Mouse (Mus musculus) limb, embryonic 14.5 days (tissue): ENCODE measurements around the gene Guca1a. TPM values are rescaled to one million over a fixed set of nuclear protein-coding genes. Genes with fewer than 3 reads are reported as not detected.
"Not testable (repeated sequence)": the region's sequence is repeated elsewhere in the genome, so short reads cannot be mapped to it uniquely, and the experiment has no call there.

Source experiments
- ATAC-seq: fragments of 200-750 bp; cut with Nextera tagmentation; 2 replicates; pipeline ENCODE4 v1.8.0; 2017; ENCODE audit warnings: low read depth, moderate number of reproducible peaks, moderate TSS enrichment; ENCODE audit not compliant: low FRiP score
- DNase-seq: peaks from one replicate; pipeline ENCODE4 v3.0.0-alpha.2; 2015; ENCODE audit warnings: low spot score
- H3K27ac ChIP-seq: fragments of 300-500 bp; sonication (generic); replicated peaks from 2 replicates; pipeline ENCODE4 v1.5.1; 2014; ENCODE audit warnings: low read depth, mild to moderate bottlenecking, low read length, moderate library complexity, mixed read lengths
- H3K27me3 ChIP-seq: fragments of 300-500 bp; sonication (generic); 2 replicates; pipeline ENCODE4 v1.6.1; 2014; ENCODE audit warnings: low read length, mixed read lengths; ENCODE audit not compliant: control insufficient read depth, insufficient read depth
- H3K36me3 ChIP-seq: fragments of 300-500 bp; sonication (generic); 2 replicates; pipeline ENCODE4 v1.6.1; 2014; ENCODE audit warnings: mild to moderate bottlenecking, low read length, moderate library complexity, mixed read lengths; ENCODE audit not compliant: control insufficient read depth, insufficient read depth
- H3K4me1 ChIP-seq: fragments of 300-500 bp; sonication (generic); 2 replicates; pipeline ENCODE4 v1.6.1; 2014; ENCODE audit warnings: antibody characterized with exemption, low read length, mixed read lengths; ENCODE audit not compliant: control insufficient read depth, insufficient read depth
- H3K4me2 ChIP-seq: fragments of 300-500 bp; sonication (generic); replicated peaks from 2 replicates; pipeline ENCODE4 v1.6.1; 2014; ENCODE audit warnings: low read depth, mild to moderate bottlenecking, low read length, moderate library complexity; ENCODE audit not compliant: severe bottlenecking
- H3K4me3 ChIP-seq: fragments of 300-500 bp; sonication (generic); replicated peaks from 2 replicates; pipeline ENCODE4 v1.5.1; 2014; ENCODE audit warnings: low read length
- H3K9ac ChIP-seq: fragments of 300-500 bp; sonication (generic); 2 replicates; pipeline ENCODE4 v1.6.1; 2014; ENCODE audit warnings: mild to moderate bottlenecking, low read depth, low read length, moderate library complexity; ENCODE audit not compliant: severe bottlenecking
- H3K9me3 ChIP-seq: fragments of 300-500 bp; sonication (generic); 2 replicates; pipeline ENCODE4 v1.6.1; 2016; ENCODE audit warnings: low read length; ENCODE audit not compliant: control insufficient read depth
- POLR2A ChIP-seq: fragments of 200-500 bp; IDR thresholded peaks from 2 replicates; pipeline ENCODE4 v1.8.0; 2012; ENCODE audit warnings: inconsistent platforms, mild to moderate bottlenecking, moderate library complexity, borderline replicate concordance; ENCODE audit not compliant: insufficient read depth, insufficient read length; ENCODE audit errors: extremely low read depth
- WGBS: fragments of 180-500 bp; shearing (Covaris S2); extraction: QIAGEN DNeasy Blood & Tissue Kit; methylation state at CpG from one replicate; pipeline ENCODE4 v1.1.7; 2014; 5-methylcytosine and 5-hydroxymethylcytosine counted together
- polyA plus RNA-seq, 2 experiments: library from polyadenylated mRNA; depleted of rRNA in 1 of 2; stranded (reverse) in 1 of 2; unstranded in 1 of 2; fragments of >200 nt; fragmentation: Nextera tagmentation in 1 of 2; extraction: Ambion mirVana in 1 of 2; gene quantifications; 2 replicates each; pipeline versions ENCODE4 v1.2.1 to v1.2.3; 2012 to 2014

Guca1a gene
- polyA plus RNA-seq, 2 experiments = 3.9 to 6.4 TPM

DNA sequence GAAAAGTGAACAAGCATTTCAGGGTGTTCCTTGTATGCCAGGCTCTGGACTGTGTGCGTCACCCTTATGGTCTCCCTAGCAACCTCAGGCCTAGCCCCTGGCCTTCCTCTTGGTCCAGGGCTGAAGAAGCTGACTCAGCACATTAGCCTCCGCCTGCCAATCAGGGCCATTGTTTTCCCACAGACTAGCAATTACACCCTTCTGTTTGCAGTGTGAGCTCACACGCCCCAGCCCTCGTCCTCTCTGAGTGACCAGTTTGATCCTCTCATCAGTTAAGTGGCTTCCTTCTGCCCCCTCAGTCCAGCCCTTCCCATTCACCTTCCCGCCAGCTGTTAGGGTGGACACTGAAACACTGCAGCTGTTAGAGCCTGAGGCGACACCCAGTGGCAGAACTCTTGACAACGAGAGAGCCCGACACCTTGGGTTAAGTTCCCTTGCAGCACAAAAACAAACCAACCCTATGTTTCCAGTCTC is 28.5 kb upstream of the Guca1a start:
- Histone ChIP-seq H3K4me2 (peak overlapping the region; percentile 29; the same call in 1 of the 2 replicates), H3K36me3 (no peaks in the 10 kb centered on the region), H3K4me3 (no peak overlapping the region), H3K9me3 (no peaks in the 10 kb centered on the region), H3K4me1 (no peaks in the 10 kb centered on the region), H3K9ac (no peak overlapping the region), H3K27me3 (no peaks in the 10 kb centered on the region), H3K27ac (no peak overlapping the region)
- DNase-seq (peak; percentile 44), ATAC-seq (peak; percentile 70)
- TF ChIP-seq POLR2A = no peak
- WGBS = 21% methylated on average over 8 of the region's 8 CpGs

DNA sequence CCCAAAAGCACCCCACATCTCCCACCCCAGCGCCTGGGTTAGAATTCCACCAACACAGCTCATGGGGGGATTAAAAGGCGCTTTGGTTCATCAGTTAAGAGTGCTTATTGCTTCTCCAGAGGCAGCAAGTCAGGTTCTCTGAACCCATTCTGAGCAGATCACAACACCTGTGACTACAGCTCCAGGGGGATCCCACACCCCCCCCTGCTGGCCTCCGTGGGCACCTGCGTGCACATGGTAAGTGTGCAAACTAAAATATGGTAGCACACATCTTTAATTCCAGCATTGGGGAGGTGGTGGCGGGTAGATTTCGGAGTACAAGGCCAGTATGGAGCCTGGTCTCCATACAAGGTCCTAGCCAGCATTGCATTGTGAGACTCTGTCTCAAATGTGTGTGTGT is 26.9 kb upstream of the Guca1a start:
- Histone ChIP-seq H3K9me3 (no peaks in the 10 kb centered on the region), H3K27ac (no peak overlapping the region), H3K36me3 (no peaks in the 10 kb centered on the region), H3K9ac (no peak overlapping the region), H3K4me3 (no peak overlapping the region), H3K4me2 (no peak overlapping the region), H3K27me3 (no peaks in the 10 kb centered on the region), H3K4me1 (no peaks in the 10 kb centered on the region)
- DNase-seq (no peak), ATAC-seq (no peak)
- no peak for TF ChIP-seq POLR2A
- 66% methylated on average over 6 of the region's 6 CpGs for WGBS

DNA sequence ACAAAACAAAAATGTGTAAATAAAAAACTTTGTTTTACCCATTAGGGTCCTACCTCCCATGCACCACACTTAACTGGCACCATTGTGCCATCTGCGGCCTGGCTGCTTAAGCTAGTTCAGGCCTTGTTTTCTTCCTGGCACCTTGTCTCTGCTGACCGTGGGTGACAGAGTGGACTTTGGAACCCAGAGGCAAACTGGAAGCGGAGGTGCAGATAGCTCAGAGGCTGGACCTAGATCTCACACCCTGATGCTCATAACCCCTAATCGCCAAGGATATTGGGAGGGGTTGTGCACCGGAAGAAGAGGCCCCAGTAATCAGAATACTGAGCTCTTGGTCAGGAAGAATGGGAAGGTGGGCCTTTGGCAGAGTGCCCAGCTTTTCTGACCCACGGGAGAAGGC is 23.8 kb upstream of the Guca1a start:
- no peaks in the 10 kb centered on the region for H3K4me1 ChIP-seq
- no peak overlapping the region for H3K4me2 ChIP-seq
- H3K27ac ChIP-seq = no peak overlapping the region
- H3K4me3 ChIP-seq = no peak overlapping the region
- ATAC-seq = no peak
- H3K9ac ChIP-seq = no peak overlapping the region
- no peaks in the 10 kb centered on the region for H3K27me3 ChIP-seq
- no peak for TF ChIP-seq POLR2A
- no peaks in the 10 kb centered on the region for H3K36me3 ChIP-seq
- WGBS = 81% methylated on average over 6 of the region's 6 CpGs
- no peaks in the 10 kb centered on the region for H3K9me3 ChIP-seq
- no peak for DNase-seq

DNA sequence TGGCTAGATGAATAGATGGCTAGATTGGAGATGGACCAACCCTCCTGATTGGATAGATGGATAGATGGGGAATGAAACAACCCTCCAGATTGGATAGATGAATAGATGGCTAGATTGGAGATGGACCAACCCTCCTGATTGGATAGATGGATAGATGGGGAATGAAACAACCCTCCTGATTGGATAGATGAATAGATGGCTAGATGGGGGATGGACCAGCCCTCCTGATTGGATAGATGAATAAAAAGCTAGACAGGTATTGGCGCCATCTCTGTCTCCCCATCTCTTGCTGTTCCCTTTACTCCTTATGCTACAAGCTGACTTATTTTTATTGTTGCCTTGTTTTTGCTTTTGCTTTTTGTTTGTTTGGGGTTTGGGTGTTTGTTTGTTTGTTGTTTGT is 22.2 kb upstream of the Guca1a start:
- H3K27me3 ChIP-seq, H3K9ac ChIP-seq, H3K4me3 ChIP-seq, ATAC-seq, H3K27ac ChIP-seq, H3K36me3 ChIP-seq, H3K4me2 ChIP-seq, DNase-seq, H3K9me3 ChIP-seq, H3K4me1 ChIP-seq: not testable (repeated sequence)
- WGBS = 94% methylated on average over 1 of the region's 1 CpGs

DNA sequence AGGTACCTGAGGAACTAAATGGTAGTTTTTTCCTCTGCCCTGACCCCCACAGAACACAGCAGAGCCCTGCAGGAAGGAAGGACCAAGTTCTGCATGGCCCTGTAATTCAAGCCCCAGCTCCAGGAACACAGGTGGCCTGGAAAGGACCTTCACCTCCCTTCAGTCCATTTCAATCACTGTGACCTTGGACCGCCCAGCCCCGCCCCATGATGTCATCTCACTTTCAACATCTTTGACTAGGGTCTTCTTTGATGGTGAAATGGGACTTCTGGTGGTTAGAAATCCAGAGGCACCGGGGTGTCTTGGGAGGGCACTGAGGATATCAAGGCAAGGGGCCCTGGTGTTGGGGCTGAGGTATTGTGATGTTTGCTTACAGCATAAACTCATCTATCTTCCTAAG is 21.2 kb upstream of the Guca1a start:
- H3K27me3 ChIP-seq = no peaks in the 10 kb centered on the region
- TF ChIP-seq POLR2A = no peak
- no peak overlapping the region for H3K27ac ChIP-seq
- no peaks in the 10 kb centered on the region for H3K4me1 ChIP-seq
- no peak for DNase-seq
- 74% methylated on average over 3 of the region's 3 CpGs for WGBS
- H3K9ac ChIP-seq = no peak overlapping the region
- H3K36me3 ChIP-seq = no peaks in the 10 kb centered on the region
- no peak for ATAC-seq
- H3K4me2 ChIP-seq = no peak overlapping the region
- no peaks in the 10 kb centered on the region for H3K9me3 ChIP-seq
- no peak overlapping the region for H3K4me3 ChIP-seq

DNA sequence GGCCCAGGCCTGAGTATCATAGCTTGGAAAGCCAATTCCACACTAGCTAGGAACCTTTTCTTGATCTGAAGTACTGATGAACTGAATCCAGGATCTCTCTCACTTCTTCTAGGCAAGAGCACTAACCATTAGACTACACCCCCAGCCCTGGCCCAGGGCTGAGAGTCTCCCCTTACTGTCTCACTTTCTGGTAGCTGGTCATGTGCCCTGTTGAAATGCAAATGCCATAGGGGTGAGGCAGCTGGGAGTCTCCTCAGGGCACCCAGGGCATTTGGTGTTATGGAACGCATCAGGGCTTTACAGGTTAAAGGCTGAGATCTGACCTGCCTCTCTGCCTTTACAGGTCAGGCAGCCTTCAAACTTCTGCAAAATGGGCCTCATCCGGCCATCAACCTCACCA is 19.8 kb upstream of the Guca1a start:
- H3K27ac ChIP-seq = no peak overlapping the region
- 62% methylated on average over 2 of the region's 2 CpGs for WGBS
- DNase-seq = no peak

DNA sequence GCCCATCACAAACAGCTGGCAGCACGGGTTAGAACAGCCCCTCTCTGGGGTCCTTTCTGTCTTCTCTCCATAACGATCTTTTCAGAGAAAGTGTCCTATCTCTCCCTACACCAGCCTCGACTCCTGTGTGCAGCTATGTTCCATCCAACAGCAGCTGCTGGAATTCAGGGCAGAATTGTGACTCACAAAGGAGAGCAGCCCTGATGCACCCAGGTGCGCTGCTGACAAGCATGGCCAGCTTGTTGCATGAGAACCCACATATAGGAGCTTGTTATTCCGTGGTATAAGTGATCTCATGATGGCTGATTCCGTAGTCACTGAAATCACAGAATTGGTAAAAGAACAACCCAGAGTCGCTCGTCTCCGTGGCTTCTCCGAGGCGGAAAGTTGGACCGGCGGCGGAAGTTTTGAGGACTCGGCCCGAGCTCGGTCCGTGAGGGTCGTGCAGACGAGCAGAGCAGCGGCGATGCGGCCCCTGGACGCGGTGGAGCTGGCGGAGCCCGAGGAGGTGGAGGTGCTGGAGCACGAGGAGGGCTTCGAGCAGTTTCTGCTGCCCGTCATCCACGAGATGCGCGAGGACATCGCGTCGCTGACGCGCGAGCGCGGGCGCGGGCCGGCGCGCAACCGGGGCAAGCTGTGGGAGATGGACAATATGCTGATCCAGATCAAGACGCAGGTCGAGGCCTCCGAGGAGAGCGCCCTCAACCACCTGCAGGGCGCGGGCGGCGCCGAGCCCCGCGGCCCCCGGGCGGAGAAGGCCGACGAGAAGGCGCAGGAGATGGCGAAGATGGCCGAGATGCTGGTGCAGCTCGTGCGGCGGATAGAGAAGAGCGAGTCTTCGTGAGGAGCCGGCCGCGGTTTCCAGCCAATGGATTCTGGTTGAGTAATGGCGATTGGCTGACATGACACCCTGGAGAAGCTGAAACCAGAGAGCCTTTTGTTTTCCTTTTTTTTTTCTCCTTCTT is 9.8 kb upstream of the Guca1a start:
- Histone ChIP-seq H3K4me3 (peak overlapping the region; percentile 32), H3K27me3 (peaks cover 17% of the 10 kb centered on the region), H3K4me2 (peak overlapping the region; percentile 56), H3K9ac (0 out of 2 replicates have a peak overlapping the region, but pooled peaks have one; percentile 31)
- not testable (repeated sequence) for H3K36me3 ChIP-seq, H3K4me1 ChIP-seq, H3K9me3 ChIP-seq, DNase-seq, H3K27ac ChIP-seq
- WGBS = 4% methylated on average over 74 of the region's 74 CpGs
- ATAC-seq = peak; percentile 55; the same call in 1 of the 2 replicates

More for the DNA sequence above, 19.8 kb upstream of the Guca1a start:
- Histone ChIP-seq H3K36me3 (no peaks in the 10 kb centered on the region), H3K4me1 (no peaks in the 10 kb centered on the region), H3K4me3 (no peak overlapping the region), H3K27me3 (no peaks in the 10 kb centered on the region), H3K4me2 (no peak overlapping the region), H3K9ac (no peak overlapping the region), H3K9me3 (no peaks in the 10 kb centered on the region)
- no peak for TF ChIP-seq POLR2A
- no peak for ATAC-seq
